Mouse (Mus musculus) gastrocnemius, postnatal 25 days (tissue): ENCODE data around the gene Itgb4. TPM values are rescaled to one million over a fixed set of nuclear protein-coding genes. Genes with fewer than 3 reads are reported as not detected.

Source experiments
- DNase-seq: peaks from one replicate; pipeline ENCODE4 v3.0.0; 2022
- long read RNA-seq, 2 experiments: library from polyadenylated mRNA; stranded (forward); transcript quantifications; one replicate each; pipeline ENCODE4 v2.0.0; 2021
- total RNA-seq, 2 experiments: library from RNA; stranded (reverse); gene quantifications; 1 replicate in 1 of 2; 2 replicates in 1 of 2; pipeline ENCODE4 v1.2.3; 2021

Itgb4 gene
- 1 to 10 TPM; 4.2 to 4.5 TPM for total RNA-seq
- long read RNA-seq, experiment 1, partial matches to known transcripts: 1 of 1 reads
- long read RNA-seq, experiment 1, other reads (novel, unspliced or antisense): 0 of 1 reads
- long read RNA-seq, experiment 2, partial matches to known transcripts: 1 of 1 reads
- long read RNA-seq, experiment 2, other reads (novel, unspliced or antisense): 0 of 1 reads

DNA sequence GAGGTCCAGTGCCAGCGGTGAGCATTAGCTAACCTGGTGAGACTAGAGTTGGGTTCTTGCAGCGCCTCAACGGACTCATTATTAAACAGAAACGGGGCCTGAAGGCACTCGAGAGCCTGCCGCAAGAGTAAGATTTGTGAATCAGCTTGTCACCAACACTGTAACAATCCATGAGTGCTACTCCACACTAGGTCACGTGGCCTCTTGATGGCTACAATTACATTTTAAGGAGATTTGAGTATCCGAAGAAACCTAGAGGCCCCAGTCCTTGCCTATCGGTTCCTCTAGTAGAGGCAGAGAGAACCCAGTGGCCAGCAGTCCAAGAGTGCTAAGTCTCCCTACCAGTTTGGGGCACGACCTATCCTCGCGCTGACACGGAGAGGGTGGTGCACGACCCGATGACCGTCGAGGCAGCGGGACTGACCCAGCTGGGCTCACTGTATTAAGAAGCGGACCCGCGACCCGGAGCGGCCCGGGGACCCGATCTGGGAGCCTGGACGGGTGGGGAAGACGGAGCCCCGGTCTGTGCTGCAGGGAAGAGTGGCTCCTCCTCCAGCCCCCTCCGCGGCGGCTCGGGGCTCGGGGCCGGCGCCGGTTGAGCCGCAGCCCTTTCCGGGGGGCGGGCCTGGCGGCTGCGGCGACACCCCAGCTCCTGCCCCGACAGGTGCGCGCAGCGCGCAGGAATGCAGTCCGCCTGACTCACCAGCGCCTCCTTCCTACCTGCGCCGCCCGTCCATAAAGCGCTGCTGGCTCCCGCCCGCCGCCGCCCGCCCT is at the start of gene Itgb4:
Gene Itgb4 (plus strand): TSS at position 401 of the 774 bp plus-strand sequence.
- DNase-seq: no peak

DNA sequence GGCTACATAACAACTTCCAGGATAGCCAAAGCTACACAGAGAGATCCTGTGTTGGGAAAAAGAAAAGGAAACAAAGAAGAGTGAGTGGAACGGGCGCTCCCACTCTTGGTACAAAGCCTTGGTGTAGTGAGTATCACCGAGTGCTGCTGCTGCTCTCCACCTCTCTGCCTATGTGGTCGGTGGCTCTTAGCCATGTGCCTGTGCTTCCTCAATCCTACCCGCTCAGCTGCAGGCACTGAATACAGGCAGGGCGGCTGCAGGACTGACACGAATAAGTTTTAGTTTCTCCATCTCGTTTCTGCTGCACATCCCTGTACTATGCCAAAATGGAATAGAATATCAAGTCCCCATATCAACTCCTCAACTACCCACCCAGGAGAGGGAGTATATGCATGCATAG is 45.5 kb upstream of the Itgb4 start:
- DNase-seq: no peak

DNA sequence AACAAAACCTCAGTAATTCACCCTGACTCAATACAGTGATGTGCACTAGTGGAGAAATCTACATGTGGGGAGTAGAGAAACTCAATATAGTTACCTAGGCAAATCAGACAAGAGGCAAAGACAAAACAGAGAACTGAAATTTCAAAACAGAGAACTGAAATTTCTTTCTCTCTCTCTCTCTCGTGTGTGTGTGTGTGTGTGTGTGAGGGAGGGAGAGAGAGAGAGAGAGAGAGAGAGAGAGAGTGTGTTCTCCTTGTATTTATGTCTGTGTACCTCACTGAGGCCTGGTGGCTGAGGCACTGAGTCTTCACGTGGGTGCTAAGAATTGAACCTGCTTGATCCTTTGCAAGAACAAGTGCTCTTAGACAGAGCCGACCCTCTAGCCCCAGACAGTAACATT is 44.7 kb upstream of the Itgb4 start:
- DNase-seq: no peak

DNA sequence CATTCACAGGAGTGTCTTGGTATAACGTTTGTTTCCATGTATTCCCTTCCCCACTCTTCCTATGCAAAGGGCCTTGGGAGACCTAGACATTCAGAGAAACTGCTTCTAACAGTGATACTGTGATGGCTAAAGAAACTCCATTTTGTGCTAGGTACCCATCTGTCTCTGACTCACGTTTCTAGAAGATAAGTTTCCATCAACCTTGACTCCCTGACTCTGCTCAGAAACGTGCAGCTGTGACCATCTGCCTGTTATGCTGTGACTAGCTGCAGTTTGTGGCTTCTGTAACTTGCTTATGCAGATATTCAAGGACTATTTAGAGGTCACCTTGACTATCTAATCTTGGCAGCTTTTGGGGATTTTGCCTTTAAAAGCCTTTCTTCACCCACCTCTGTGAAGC is 43.3 kb upstream of the Itgb4 start:
- DNase-seq: no peak

DNA sequence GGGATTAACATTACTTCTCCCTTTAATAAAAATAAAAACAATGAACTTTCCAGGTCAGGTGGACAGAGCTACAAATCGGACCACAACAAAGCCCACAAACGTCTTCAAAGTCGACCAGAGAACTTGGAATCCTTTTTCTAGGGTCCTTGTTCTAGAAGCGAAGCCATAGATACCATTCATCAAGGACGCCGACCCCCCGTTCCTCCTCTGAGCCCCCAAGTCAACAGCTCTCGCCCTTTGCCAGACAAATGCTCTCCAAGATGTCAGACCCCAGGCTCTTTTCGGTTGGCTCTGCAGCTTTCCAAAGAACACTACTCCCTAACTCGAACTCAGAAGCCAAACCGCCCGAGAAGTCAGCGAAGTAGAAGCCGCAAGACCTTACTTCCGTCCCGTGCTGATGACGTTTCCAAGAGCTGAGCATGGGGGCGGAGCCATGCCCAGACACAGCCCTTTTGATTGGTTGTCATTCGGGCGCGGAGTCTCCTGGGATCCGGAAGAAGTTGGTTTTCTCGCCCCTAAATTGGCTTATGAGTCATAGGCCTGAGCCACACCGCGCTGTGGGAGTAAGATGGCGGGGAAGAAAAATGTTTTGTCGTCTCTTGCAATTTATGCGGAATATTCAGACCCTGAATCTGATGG is 41.3 kb upstream of the Itgb4 start, which contains the start of the genes Sap30bp and Recql5:
Gene Sap30bp (plus strand): TSS at position 175 of the 639 bp plus-strand sequence.
Gene Recql5 (minus strand): TSS at position 370 of the 639 bp plus-strand sequence.
- DNase-seq: peak; percentile 95

DNA sequence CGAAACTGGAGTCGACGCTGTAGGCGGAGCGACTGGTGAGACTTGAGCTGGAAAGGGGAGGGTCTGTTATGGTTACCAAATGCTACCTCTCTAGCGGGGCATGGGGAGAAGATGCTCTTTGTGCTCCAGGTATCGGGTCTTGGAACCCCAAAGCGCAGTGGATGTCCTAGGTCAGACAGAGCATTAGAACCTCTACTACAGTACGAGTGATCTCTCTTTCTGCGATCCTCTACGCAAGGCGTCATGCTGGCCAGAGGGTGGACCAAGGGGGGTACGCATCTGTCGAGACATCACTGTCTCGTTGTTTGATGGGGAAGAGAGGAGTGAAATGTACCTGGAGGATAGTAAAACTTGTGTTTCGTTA is 40.8 kb upstream of the Itgb4 start:
- DNase-seq: no peak

DNA sequence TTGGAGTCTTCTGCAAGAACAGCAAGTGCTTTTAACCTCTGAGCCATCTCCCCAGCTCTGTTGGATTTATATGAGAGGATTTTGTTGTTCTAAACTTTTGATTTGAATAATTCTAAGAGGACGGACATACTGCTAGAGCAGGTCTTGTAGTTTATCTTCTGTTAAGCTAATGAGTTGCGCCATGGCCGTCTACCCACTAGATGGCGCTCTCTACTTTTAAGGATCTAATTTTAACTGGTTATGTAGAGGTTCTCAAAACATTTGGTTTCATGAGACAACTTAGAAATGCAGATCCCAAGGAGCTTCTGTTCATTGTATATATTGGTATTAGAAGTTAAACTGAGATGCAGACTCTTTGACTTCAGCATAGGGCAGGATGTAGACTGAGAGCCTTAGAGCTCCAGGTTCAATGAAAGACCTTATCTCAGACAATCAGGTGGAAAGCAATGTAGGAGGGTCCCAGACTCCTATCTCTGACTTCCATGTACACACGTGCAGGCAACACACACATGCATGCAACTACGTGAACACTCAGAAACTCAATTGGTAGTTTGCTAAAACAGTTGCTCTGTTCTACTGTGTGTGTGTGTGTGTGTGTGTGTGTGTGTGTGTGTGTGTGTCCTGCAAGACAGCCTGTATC is 34.7 kb upstream of the Itgb4 start:
- no peak for DNase-seq

DNA sequence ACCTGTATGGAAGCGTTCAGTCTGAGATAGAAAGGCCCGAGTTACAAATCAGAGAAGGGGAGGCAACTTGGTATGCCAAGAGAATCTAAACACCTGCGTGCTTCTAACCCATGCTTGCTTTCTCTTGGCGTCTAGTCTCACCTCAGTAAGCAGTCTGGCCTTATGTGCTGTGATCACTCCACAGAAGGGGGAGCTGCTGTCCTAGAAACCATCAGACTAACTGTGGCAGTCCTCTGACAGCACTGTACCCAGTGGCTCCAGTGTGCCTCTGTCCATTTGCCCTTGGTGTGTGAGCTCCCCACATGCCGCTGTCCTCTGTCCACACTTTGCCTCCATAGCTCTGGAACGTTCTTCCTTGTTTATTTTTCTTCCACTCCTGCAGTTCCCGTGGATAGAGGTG is 32.5 kb upstream of the Itgb4 start:
- DNase-seq: no peak

DNA sequence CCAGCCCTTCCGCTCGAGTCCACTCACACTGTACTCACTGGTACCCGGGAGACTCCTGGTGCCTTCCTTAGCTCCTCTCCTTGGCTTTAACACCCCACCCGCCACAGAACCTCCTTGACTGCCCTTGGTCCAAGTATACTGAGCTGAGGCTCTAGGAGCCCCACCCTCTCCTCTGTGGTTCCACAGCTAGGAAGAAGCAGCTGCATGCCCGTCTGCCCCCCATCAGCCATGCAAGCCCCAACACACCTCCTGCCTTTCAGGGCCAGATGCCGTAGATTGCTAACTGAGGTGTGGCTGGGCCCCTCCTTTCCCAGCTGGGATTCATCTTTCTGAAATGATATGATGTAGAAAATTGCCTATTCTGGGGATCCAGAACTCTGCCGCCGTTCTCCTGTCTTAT is 29.3 kb upstream of the Itgb4 start:
- DNase-seq: no peak

DNA sequence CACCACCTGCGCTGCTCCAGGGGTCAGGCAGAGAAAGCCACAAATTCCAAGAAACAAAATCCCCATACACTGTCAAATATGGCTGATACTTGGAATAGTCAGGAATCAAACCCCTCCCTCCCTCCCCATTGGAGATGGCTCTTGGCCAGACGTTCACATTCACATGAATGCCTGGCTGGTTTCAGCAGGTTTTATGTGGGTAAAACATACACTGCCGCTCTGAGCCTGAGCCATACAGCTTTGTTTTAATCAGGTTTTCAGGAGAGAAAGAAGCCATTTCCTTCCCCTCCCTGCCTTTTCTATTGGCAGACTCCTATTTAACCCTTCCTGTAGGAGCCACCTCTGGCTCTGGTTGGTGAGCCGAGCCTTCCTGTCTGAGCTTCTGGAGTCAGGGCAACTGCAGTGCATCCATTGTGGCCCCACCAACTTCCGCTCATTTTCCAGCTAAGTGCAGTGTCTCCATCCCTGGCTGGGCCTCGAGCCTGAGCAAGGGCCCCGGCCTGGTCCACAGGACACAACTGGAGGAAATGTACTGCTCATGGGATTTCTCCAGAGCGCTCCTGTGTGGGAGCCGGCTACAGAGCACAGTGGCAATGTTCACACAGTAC is 28.2 kb upstream of the Itgb4 start:
- no peak for DNase-seq

DNA sequence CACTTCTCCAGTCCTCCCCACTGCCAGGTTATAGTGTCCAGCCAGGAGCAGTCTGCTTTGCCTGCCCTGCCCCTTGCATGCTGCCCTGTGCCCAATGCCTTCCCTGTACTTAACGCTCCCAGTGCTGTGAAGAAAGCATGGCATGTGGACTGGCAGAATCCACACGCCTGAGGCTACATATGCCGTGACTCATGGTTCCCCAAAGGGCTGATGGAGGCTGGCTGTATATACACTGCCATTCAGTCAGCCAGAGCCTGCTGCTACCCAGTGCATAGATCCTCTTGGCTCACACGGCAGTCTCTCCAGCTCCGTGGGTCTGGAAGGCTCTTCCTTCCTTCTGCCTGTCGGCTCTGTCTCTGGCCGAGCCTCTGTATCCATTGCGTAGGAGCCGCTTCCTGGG is 26.2 kb upstream of the Itgb4 start:
- no peak for DNase-seq

DNA sequence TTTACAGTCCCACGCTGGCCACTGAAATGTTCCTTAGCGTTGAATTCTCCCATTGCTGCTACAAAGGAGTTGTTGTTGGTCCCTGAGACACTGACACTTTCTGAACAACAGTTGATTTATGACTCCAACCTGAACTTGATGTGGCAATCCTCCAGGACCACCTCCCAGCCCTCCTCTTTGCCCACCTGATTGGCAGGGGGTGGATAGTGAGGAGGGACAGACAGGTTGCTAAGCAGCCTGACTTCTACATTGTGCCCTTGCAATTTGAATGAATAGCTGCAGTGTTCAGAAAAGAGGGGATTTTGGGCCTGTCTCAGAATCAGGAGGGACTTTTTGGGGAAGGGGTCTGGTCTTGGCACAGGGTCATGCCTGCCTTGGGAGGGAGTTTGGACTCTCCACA is 23.8 kb upstream of the Itgb4 start:
- DNase-seq: no peak

DNA sequence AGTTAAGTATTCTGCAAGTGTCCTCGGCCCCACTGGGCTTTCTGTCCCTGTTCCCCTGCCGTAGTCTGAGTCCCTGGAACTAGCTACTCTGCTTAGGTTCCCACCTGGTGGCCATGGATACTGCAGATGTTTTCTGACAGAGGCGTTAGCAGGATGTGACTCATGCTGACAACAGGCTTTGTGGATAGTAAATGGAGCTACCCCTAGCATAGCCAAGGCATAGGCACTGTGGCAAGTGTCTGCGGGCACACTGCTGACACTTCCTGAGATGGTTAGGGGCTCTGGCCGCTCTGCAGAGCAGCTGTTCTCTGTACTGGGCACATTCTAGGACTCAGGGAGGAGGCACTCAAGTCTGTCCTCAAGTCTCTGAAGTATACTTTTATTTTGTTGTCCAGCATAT is 19.8 kb upstream of the Itgb4 start:
- DNase-seq: no peak

DNA sequence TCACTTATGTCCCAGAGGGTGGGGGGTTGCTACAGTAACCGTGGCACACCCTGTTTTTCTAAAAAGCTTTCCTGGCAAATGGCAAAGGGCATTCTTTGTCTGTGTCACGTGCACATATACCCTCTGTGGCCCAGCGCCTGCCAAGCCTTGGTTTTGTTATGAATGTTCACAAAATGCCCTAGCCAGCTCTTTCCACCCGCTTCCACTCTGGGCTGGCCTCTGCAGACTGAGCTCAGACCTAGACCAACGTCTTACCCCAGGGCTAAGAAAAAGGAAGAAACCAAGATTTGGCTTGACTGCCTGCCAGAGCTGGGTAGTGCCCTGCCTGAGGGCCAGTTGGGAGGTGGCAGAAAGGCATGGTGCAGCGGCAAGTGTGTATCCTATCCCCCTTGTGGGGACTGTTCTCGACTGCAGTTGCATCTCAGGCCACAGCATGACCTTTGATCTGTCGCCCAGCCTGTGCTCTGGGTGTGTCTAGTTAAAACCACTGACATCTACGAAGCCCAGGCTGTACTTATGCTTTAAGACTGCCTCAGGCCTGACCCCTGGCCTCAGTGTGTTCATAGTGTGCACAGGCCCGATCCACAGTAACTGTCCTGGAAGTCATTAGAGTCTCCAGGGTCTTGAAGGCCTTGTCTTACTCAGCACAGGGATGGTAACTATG is 19.2 kb upstream of the Itgb4 start:
- no peak for DNase-seq

DNA sequence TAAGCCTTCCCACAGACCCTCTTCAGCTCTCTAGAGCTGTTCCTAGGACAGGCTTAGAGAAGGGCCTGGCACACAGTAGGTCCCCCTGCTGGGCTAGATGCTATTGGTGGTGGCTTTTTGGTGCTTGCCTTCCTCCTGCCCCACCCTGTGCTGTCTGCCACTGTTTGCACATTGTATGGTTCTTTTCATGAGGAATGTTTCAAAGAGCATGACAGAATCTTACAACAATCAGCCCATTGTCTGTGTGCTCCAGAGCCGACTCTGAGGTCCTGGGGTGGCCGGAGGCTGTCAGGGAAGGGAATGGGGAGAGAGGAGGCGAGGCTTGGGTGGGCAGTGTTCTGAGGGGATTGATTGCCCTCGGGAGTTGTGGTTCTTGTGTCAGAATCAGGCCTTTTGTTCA is 18.1 kb upstream of the Itgb4 start:
- DNase-seq: no peak

DNA sequence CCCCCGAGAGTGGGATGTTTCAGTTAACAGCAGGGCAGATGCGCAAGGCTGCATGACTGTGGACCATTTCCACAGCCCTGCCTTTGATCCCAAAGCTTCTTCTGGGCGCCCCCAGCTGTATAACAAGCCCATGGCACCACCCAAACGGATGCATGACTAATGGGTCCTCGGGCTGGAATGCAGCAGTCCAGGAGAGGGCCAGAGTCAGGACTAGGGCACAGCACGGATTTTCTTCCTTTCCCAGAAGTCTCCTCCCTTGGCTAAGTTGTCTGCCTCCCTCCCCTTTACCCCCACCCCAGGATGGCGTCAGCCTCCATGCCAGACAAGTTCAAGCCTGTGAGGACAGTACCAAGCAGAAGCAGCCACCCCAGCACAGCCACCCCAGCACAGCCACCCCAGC is 16.5 kb upstream of the Itgb4 start:
- no peak for DNase-seq

DNA sequence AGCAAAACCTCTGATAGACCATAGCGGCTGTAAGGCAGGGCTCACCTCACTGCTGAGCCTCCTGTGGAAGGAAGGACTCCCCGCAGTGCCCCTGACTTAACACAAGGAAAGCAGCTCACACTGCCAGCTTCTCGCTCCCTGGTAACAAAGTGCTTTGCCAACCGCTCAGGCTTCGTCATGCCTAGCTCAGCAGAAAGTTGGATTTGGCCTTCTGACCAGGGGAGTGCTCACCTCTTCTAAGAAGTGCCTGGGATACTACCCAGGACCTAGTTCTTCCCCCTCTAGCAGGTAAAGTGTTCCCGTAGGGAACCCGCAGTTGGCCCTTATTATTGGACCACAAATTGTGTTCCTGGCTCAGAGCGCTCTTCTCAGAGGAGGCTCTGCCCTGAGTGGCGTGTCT is 15.5 kb upstream of the Itgb4 start:
- no peak for DNase-seq

DNA sequence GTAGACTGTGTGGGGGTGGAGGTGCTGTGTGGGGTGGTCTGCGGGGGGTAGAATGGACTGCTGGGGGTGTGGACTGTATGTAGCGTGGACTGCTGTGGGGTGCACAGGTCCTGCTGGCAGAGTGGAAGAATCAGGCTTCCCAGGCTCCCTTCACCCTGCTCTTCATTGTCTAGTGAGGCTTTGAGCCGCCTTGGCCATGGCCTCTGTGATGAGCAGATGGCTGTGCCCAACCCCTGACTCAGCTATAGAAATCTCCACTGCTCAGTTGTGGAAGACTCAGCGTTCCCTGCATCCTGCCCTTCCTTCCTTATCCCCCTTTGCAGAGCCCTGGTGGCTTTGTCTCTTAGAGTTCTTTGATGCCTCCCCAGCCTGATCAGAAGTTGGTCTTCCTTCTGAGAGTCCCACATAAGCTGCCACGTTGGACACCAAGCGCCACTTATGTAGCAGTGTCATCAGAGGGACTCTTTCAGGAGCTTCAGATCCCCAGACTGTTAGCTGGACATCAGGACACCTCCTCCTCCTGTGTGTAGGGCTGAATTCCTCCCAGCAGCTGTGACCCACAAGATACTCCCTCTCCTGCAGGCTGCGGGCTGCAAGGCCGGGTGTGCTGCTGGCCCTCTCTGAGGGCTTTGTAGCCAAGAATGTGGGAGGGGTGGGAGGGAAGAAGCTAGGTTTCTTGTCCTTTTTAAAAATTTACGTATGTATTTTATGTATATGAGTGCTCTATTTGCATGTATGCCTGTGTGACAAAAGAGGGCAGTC is 11.7 kb upstream of the Itgb4 start:
- no peak for DNase-seq

DNA sequence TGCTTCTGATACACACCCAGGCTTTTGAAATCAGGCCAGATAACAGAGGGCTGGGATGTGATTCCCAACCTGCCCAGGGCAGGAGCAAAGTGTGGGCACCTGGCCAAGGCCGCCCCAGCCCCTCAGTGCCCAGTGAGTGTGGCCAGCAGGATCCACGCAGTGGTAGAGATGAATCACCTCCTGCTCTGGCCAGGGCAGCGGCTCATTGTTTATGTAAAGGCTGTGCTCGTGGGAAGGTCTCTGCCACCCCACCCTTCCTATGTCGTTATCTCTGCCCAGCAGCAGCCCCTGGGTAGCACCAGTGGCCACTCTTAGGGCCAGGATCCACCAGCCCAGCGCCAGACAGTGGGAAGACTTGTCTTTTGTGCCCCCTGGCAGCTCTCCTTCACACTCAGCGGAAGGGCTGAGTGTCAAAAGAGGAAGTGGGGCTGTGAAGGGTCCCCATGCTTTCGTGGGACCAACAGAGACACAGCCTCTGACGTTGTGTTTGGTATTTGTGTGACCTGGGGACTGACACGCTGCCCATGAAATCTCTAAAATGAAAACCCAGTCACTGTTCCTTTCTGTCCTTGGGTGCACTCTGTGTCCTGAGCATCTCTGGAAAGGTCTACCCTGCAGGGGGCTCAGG is 9.4 kb upstream of the Itgb4 start:
- DNase-seq: no peak

DNA sequence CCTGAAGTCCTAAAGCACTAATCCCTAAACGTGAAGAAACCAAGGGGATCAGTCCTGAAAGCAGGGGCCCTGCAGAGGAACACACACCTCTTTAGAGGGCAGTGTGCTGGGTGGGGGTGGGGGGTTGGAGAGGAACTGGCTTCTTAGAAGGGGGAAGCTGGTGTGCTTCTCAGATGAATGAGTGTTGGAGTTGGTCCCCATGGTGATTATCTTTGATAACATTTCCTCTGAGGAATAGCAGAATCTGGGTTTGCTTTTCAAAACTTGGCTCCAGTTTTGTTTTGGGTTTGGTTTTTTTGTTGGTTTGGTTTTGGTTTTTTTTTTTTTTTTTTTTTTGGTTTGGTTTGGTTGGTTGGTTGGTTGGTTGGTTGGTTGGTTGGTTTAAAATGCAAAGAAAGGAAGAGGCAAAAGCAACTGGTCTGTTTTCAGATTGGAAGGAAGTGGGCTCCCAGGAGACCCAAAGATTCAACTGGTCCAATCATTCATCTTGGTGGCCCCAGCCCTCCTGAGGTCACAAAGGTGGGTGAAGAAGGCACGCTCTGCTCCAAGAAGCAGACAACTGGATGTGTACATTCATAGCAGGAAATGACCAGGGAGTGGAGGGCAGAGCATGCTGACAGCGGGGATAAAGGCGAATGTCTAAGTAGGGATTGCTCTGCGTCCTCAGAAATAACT is 5.6 kb upstream of the Itgb4 start:
- no peak for DNase-seq
